Mouse (Mus musculus) liver, postnatal 0 days (tissue): Measurements from ENCODE around the gene Kcnj6.

Experiments used
- CTCF ChIP-seq: sonication (generic); IDR thresholded peaks from 2 replicates; pipeline ENCODE4 v1.5.1; 2016; ENCODE audit warnings: antibody characterized with exemption, low read depth
- EP300 ChIP-seq: IDR thresholded peaks from 2 replicates; pipeline ENCODE4 v1.6.1; 2016; ENCODE audit warnings: antibody characterized with exemption, low read depth, mild to moderate bottlenecking

DNA sequence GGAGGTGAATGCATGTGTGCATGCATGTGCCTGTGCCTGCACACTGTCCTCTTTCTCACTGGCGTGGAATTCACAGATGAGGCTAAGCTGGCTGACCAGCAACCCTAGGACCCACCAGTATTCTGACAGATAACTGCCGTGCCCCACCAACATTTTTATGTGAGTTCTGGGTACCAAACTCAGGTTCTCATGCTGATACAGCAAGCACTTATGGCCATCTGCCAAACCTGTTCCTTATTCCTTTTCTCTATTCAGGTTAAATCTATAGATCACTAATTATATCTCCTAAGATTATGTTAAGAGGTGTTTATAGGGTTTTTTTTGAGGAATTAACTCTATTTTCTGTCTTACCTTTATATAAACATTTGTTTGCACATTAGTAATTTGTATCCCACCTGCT is 29.0 kb downstream of the Kcnj6 start:
- no peak for TF ChIP-seq CTCF
- TF ChIP-seq EP300, result no peak
